Mouse (Mus musculus) olfactory bulb, adult 2 months (tissue): ENCODE data around the gene Ucp2.

Experiments
- CTCF ChIP-seq: fragments of 200-500 bp; IDR thresholded peaks from 2 replicates; pipeline ENCODE4 v1.5.1; 2012; ENCODE audit warnings: low read depth, mild to moderate bottlenecking, low read length, moderate library complexity; ENCODE audit not compliant: insufficient read depth
- POLR2A ChIP-seq: fragments of 200-500 bp; IDR thresholded peaks from 2 replicates; pipeline ENCODE4 v1.6.1; 2012; ENCODE audit warnings: mild to moderate bottlenecking, low read depth, low read length, moderate library complexity; ENCODE audit not compliant: insufficient read depth

DNA sequence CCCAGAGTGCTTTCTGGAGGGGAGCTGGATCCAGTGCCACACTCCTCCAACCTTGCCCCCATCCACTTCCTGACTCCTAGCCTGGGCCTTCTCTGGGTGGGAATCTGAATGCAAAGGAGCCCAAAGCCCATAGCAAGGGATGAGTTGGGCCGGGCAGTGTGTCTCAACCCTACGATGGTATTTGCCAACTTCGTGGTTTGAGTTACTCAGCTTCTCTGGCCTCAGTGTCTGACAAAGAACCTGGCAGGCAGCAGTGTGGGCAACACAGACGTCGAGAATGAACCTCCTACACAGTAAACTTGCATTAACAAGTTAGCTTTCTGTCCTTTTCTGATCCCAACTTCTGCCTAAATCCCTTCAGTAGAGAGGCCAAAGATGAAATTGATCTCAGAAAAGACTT lies 8.6 kb upstream of the Ucp2 start:
- TF ChIP-seq CTCF: no peak
- no peak for TF ChIP-seq POLR2A
